Mouse (Mus musculus): ENCODE results near the gene Atg7. TPM values are rescaled to one million over a fixed set of nuclear protein-coding genes. Genes with fewer than 3 reads are reported as not detected.

The Atg7 gene
- total and polyA plus RNA-seq, 2 experiments from 2014 or later, result 16.6 to 17.5 TPM

- Histone ChIP-seq H3K4me1 (ENCODE audit: insufficient read depth, low read length) (peaks cover 21% of the 10 kb centered on the region), H3K27ac (no peak overlapping the region), H3K4me3 (ENCODE audit: low read length) (no peak overlapping the region), H3K9me3 (ENCODE audit: low read length) (no peaks in the 10 kb centered on the region), H3K4me2 (ENCODE audit: low read depth, low read length) (no peak overlapping the region), H3K27me3 (ENCODE audit: insufficient read depth, low read length) (no peaks in the 10 kb centered on the region), H3K36me3 (ENCODE audit: insufficient read depth, low read length) (peaks cover 11% of the 10 kb centered on the region; the same call in 1 of the 2 replicates), H3K9ac (replicated peaks; ENCODE audit: low read length) (no peak overlapping the region)
- TF ChIP-seq CTCF (IDR thresholded peaks at IDR 0.05; ENCODE audit: low read depth), result no peak
- DNase-seq (ENCODE audit: low spot score) (no peak), ATAC-seq (no peak)
- WGBS, result 88% methylated on average over 4 of the region's 4 CpGs
Observed at GRCm38 (mm10) chr6:114866619-114867018, 223.7 kb downstream of the Atg7 start.

- Histone ChIP-seq H3K4me1 (ENCODE audit: insufficient read depth, low read length) (peaks cover 21% of the 10 kb centered on the region), H3K36me3 (ENCODE audit: insufficient read depth, low read length) (no peaks in the 10 kb centered on the region), H3K4me2 (ENCODE audit: low read depth, low read length) (no peak overlapping the region), H3K27ac (no peak overlapping the region), H3K4me3 (ENCODE audit: low read length) (no peak overlapping the region), H3K27me3 (ENCODE audit: insufficient read depth, low read length) (no peaks in the 10 kb centered on the region), H3K9me3 (ENCODE audit: low read length) (no peaks in the 10 kb centered on the region), H3K9ac (replicated peaks; ENCODE audit: low read length) (no peak overlapping the region)
- ATAC-seq (no peak), DNase-seq (ENCODE audit: low spot score) (no peak)
- no peak for TF ChIP-seq CTCF (IDR thresholded peaks at IDR 0.05; ENCODE audit: low read depth)
- 76% methylated on average over 7 of the region's 7 CpGs for WGBS
Observed at GRCm38 (mm10) chr6:114868656-114869055, 225.8 kb downstream of the Atg7 start.

DNA sequence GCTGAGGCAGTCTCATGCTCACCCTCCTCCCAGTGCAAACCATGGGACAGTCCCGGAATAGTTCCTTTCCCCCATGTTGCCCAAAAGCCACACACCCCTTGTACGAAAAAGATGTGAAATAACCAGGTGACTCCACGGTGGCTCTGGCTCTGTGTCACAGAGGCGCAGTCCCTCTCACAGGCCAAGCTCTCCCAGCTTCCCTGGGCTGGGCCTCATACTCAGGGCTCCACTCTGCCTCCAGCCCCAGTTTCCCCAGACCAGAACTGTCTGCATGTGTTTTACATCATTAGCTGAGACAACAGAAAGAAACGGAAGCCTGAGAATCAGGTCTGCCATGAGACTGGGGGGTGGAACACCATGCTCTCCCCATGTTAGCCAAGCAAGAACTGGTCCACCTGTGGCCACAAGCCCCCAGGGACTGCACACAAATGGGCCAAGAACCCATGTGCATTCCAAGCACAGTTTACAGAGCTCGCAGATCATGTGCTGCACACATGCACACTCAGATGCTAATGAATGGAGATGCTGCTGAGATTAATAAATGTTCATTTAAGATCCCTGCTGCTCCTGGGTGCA lies 226.7 kb downstream of the Atg7 start:
- no peaks in the 10 kb centered on the region for H3K9me3 ChIP-seq (ENCODE audit: low read length)
- ATAC-seq (0 out of 2 replicates have a peak, but pooled peaks have one; percentile 11), DNase-seq (ENCODE audit: low spot score) (peak; percentile 39)
- H3K4me2 ChIP-seq (ENCODE audit: low read depth, low read length), result no peak overlapping the region
- peaks cover 30% of the 10 kb centered on the region for H3K4me1 ChIP-seq (ENCODE audit: insufficient read depth, low read length)
- H3K36me3 ChIP-seq (ENCODE audit: insufficient read depth, low read length), result no peaks in the 10 kb centered on the region
- H3K4me3 ChIP-seq (ENCODE audit: low read length), result no peak overlapping the region
- peak overlapping the region; percentile 9; the same call in 1 of the 2 replicates for H3K27ac ChIP-seq
- WGBS, result 62% methylated on average over 6 of the region's 6 CpGs
- no peak for TF ChIP-seq CTCF (IDR thresholded peaks at IDR 0.05; ENCODE audit: low read depth)
- H3K9ac ChIP-seq (replicated peaks; ENCODE audit: low read length), result peak overlapping the region; percentile 17; the same call in 1 of the 2 replicates
- no peaks in the 10 kb centered on the region for H3K27me3 ChIP-seq (ENCODE audit: insufficient read depth, low read length)

DNA sequence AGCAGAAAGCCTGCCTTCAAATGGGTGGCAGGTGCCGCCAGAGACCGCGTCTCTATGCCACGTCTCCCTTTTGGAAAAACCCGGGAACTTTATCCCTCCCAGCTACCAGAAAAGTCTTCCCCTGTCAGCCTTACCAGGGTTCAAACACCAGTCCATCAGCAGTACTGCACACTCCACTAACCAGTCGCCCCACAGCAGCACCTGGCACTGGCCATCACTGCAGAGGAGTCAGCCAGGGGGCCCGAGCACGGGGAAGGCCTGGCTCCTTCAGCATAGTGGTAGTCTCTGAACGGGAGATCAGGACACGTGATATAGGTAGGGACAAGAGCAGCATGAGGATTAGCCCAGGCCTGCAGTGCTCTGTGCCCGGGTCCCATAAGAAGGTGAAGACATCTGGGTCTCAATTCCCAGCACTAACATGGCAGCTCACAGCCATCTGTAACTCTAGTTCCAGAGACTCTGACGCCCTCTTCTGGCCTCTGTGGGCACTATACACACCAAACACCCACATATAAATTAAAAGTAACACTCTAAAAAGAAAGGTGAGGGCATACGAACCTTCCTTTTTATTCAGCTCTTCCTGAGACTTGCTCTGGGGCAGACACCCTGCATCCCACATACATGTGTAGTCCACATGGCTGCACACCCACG lies 228.2 kb downstream of the Atg7 start:
- Histone ChIP-seq H3K27ac (no peak overlapping the region), H3K27me3 (ENCODE audit: insufficient read depth, low read length) (no peaks in the 10 kb centered on the region), H3K9ac (replicated peaks; ENCODE audit: low read length) (no peak overlapping the region), H3K4me2 (ENCODE audit: low read depth, low read length) (no peak overlapping the region), H3K4me1 (ENCODE audit: insufficient read depth, low read length) (peaks cover 41% of the 10 kb centered on the region), H3K4me3 (ENCODE audit: low read length) (no peak overlapping the region), H3K9me3 (ENCODE audit: low read length) (no peaks in the 10 kb centered on the region), H3K36me3 (ENCODE audit: insufficient read depth, low read length) (no peaks in the 10 kb centered on the region)
- 87% methylated on average over 14 of the region's 14 CpGs for WGBS
- no peak for DNase-seq (ENCODE audit: low spot score)
- no peak for ATAC-seq
- TF ChIP-seq CTCF (IDR thresholded peaks at IDR 0.05; ENCODE audit: low read depth), result no peak

GRCm38 (mm10) chr6:114873808-114874137 lies 230.9 kb downstream of the Atg7 start:
- ATAC-seq (no peak), DNase-seq (ENCODE audit: low spot score) (no peak)
- no peaks in the 10 kb centered on the region for H3K36me3 ChIP-seq (ENCODE audit: insufficient read depth, low read length)
- H3K9ac ChIP-seq (replicated peaks; ENCODE audit: low read length), result no peak overlapping the region
- H3K4me1 ChIP-seq (ENCODE audit: insufficient read depth, low read length), result peaks cover 55% of the 10 kb centered on the region
- no peaks in the 10 kb centered on the region for H3K27me3 ChIP-seq (ENCODE audit: insufficient read depth, low read length)
- WGBS, result 62% methylated on average over 3 of the region's 3 CpGs
- no peak for TF ChIP-seq CTCF (IDR thresholded peaks at IDR 0.05; ENCODE audit: low read depth)
- H3K27ac ChIP-seq, result peak overlapping the region; percentile 90
- H3K4me3 ChIP-seq (ENCODE audit: low read length), result peak overlapping the region; percentile 32; the same call in 1 of the 2 replicates
- no peaks in the 10 kb centered on the region for H3K9me3 ChIP-seq (ENCODE audit: low read length)
- peak overlapping the region; percentile 68 for H3K4me2 ChIP-seq (ENCODE audit: low read depth, low read length)

- Histone ChIP-seq H3K9me3 (ENCODE audit: low read length) (no peaks in the 10 kb centered on the region), H3K27me3 (ENCODE audit: insufficient read depth, low read length) (no peaks in the 10 kb centered on the region), H3K4me1 (ENCODE audit: insufficient read depth, low read length) (peaks cover 59% of the 10 kb centered on the region), H3K36me3 (ENCODE audit: insufficient read depth, low read length) (no peaks in the 10 kb centered on the region), H3K4me3 (ENCODE audit: low read length) (peak overlapping the region; percentile 32), H3K27ac (peak overlapping the region; percentile 90), H3K4me2 (ENCODE audit: low read depth, low read length) (peak overlapping the region; percentile 68), H3K9ac (replicated peaks; ENCODE audit: low read length) (peak overlapping the region; percentile 47; the same call in 1 of the 2 replicates)
- ATAC-seq (peak; percentile 36), DNase-seq (ENCODE audit: low spot score) (peak; percentile 44)
- peak; percentile 25 for TF ChIP-seq CTCF (IDR thresholded peaks at IDR 0.05; ENCODE audit: low read depth)
- WGBS, result 8% methylated on average over 19 of the region's 19 CpGs
Observed at GRCm38 (mm10) chr6:114874138-114874928, 231.4 kb downstream of the Atg7 start.

Data from hindbrain, postnatal 0 days (tissue).